Mouse (Mus musculus) frontal cortex, postnatal 36 days (tissue): ENCODE data around the gene Trappc10.

Experiments
- DNase-seq, 2 experiments: peaks; one replicate each; pipeline ENCODE4 v3.0.0; 2022; ENCODE audit warnings: low spot score in 2 of 2

Gene Trappc10

GRCm38 (mm10) chr10:78244438-78245224, at the start of gene Trappc10:
Gene Trappc10, minus strand, starts transcription at chr10:78244641.
- peak; percentile 85 for DNase-seq

- DNase-seq, result no peak
These were observed 49.1 kb upstream of the Trappc10 start for GRCm38 (mm10) chr10:78293576-78293975.

DNA sequence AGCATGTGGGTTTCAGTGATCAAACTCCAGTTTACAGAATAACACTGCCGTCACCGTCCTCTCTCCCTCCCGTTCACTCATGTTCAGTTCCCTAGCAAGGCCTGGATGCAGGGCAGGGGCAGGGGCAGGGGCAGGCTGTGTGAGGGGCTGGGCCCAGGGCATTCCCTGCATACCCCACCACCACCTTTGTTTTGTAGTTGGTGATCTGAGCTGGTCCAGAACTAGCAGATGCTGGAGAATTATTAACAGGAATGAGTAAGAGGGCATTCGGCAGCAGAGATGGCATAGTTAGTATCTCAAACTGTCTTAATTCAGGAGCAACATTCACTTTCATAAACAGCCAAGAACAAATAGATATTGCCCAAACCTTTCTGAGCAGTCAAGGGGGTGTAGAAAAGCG, 47.9 kb upstream of the Trappc10 start:
- no peak for DNase-seq

- no peak for DNase-seq
These were observed 46.5 kb upstream of the Trappc10 start for GRCm38 (mm10) chr10:78290730-78291535.

GRCm38 (mm10) chr10:78288896-78289295, 44.5 kb upstream of the Trappc10 start:
- no peak for DNase-seq

- no peak for DNase-seq
These were observed 43.7 kb upstream of the Trappc10 start for GRCm38 (mm10) chr10:78288135-78288534.

DNA sequence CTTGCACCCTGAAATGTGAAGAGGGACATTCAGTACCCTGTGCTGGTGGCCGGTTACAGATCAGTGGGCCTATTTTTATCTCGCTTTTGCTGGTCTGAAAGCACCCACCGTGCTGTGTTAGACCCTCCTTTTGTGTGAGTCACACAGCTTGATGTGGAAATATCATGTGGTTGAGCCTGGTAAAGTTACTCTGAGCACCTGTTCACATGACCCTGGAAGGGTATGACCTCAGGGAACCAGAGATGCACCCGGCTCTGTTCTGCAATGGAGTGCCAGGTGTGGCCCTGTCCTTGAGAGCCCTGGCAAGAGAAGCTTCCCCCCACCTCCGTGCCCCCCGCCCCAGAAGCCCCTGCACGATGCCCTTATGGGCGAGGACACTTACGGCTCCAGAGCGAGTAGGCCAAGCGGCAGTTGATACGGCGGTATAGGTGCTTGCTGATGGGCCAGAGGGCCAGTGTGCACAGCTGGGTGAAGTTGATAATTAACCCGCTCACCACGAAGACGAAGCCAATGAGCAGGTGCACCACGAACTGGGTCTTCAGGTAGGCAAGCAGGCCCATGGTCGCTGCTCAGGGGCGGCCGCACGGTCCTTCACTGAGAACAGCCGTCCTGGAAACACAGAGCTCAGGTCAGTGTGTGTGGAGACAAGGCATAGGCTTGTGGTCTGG, 43.2 kb upstream of the Trappc10 start:
- no peak for DNase-seq

- no peak for DNase-seq
These were observed 41.5 kb upstream of the Trappc10 start for GRCm38 (mm10) chr10:78285959-78286358.

DNA sequence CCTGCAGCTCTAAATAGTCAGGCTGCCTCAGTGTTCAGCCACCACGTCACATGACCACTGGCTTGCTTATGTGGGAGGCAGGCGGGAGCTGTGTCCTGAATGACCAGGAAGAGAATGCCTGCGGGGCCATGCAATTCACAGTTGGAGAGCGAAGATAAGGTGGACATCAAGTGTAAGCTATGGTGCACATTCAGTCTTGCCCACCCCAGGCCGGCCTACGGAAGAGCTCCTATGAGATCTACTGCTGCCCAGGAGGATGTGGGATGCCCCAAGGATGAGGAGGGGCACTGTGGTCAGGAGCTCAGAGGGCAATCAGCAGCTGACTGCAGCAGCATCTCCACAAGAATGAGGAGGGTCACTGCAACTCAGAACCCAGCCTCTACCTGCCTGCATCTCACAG, 41.0 kb upstream of the Trappc10 start:
- no peak for DNase-seq

- no peak for DNase-seq
These were observed 40.4 kb upstream of the Trappc10 start for GRCm38 (mm10) chr10:78284812-78285211.

DNA sequence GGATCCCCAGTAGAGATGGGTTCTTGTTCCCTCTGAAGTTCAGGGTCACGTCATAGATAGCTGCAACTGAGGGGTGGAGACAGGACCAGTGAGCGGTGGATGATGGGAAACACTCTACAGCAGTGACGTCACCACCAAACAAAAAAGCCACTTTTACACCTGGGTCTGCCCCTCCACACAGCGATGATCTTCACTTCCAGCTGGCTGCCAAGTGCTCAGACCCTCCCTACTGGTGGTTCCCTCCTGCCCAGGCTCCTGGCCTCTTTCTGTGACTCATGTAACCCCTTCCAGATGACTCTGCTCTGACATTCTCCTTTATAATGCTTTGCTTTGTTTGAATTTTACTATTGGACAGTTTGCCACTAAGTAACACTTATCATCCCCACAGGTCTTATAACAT, 38.0 kb upstream of the Trappc10 start:
- DNase-seq, result no peak

DNA sequence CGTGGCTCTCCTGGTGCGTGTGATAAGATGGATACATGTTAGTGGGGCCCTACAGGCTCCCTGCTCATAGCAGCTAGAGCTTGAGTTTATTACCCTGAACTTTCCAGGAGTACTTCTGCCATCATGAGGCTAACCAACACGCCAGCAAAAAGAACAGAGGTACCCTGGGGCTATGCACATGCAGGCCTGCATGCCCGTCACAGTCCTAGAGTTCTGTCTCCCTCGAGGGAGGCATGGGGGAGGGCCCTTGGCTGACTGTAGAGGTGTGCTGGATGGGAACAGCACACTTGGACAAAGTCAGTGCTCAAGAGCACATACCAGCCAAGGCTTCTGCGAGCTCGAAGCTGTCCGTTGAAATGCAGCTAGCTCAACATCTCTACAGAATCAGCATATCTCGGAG, 36.0 kb upstream of the Trappc10 start:
- no peak for DNase-seq

DNA sequence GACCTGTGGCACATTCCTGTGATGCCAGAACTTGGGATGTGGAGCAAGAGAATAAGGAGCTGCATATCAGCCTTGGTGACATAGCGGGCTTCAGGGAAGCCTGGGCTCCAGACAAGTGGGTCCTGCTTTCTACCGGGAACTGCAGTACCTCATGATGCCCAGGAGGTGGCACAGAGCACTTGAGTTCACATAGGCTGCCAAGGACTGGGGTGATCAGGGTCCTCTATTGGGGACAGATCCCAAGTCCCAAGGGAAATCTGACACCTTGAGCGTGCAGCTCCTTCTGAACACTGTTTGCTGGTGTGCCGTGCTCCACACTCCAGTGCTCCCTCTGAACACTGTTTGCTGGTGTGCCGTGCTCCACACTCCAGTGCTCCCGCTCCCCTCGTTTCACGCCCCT, 34.8 kb upstream of the Trappc10 start:
- peak; percentile 43 to 64 for DNase-seq

DNA sequence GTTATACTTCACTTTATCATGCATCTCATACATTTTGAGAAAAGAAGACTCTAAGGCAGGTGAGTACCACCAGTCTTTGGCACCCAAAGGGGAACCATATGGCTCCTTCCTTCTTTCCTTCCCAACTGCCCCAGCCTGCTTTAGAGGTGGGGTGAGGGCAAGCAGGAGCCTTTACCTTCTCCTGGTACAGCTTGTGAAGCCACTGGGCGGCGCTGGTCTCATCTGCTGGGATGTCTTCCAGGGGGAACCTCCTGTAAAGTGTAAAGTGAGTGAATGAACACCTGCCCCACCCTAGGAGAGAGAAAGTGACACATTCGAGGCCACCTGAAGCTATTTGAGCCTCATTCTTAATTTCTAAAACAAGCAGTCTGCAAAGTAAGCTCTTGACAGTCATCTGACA, 33.4 kb upstream of the Trappc10 start:
- no peak for DNase-seq

- DNase-seq, result no peak
These were observed 31.8 kb upstream of the Trappc10 start for GRCm38 (mm10) chr10:78276242-78276641.

GRCm38 (mm10) chr10:78272932-78273331, 28.5 kb upstream of the Trappc10 start:
- no peak for DNase-seq

- DNase-seq, result no peak
These were observed 21.4 kb upstream of the Trappc10 start for GRCm38 (mm10) chr10:78265881-78266280.

- no peak for DNase-seq
These were observed 20.3 kb upstream of the Trappc10 start for GRCm38 (mm10) chr10:78264735-78265134.

- DNase-seq, result no peak
These were observed 16.6 kb upstream of the Trappc10 start for GRCm38 (mm10) chr10:78260916-78261650.

DNA sequence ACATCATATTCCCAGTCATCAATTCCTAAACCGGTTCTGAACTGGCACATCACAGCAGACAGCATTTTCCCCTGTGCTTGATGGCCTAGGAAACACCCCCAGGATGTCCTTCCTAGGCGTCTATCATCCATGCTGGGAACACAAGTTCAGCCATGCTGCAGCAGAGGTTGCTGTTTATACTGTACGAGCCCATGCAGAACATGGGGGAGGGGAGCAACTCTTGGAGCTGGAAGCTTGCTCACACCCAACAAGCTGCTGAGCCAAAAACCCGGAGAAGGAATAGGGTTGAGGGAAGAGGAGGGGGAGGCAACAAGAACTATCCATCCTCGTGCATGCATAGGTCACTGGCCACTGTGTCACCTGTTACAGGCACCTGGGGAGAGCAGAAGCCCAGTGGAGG, 15.9 kb upstream of the Trappc10 start:
- no peak for DNase-seq

DNA sequence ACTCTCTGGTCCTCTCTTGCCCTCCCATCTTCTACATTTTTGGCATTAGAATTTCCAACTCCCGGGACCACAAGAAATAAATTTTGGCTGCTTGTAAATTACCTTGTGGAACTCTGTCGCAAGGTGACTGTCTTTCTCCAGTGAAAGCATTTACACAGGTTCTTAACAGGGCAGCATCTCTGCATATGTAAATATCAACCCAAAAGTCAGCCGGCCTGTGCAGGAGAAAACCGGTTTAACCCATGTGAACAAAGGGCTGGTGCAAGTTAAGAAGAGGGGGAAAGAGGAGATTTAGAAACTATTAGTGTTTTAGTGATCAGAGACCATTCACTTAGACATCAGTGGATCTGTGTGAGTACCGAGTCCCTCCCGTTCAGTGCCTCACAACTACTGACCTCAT, 15.3 kb upstream of the Trappc10 start:
- DNase-seq, result no peak

- no peak for DNase-seq
These were observed 14.8 kb upstream of the Trappc10 start for GRCm38 (mm10) chr10:78259230-78259629.
